Mouse (Mus musculus) G1E-ER4 (cell line): Measurements from ENCODE around the gene Ldlrad1. TPM values are rescaled to one million over a fixed set of nuclear protein-coding genes. Genes with fewer than 3 reads are reported as not detected.
A peak's percentile ranks its signal among the peaks of the same experiment; 100 is the strongest.

Source experiments
- GATA1 ChIP-seq: IDR thresholded peaks from one replicate; pipeline ENCODE4 v1.8.0; 2012; ENCODE audit warnings: low read length, inconsistent platforms
- polyA plus RNA-seq: library from polyadenylated mRNA; stranded (reverse); fragments of >175 nt; gene quantifications from 2 replicates; pipeline ENCODE4 v1.2.3, GENCODE M21; 2012

Ldlrad1 gene
- polyA plus RNA-seq = not detected in 2 replicates

DNA sequence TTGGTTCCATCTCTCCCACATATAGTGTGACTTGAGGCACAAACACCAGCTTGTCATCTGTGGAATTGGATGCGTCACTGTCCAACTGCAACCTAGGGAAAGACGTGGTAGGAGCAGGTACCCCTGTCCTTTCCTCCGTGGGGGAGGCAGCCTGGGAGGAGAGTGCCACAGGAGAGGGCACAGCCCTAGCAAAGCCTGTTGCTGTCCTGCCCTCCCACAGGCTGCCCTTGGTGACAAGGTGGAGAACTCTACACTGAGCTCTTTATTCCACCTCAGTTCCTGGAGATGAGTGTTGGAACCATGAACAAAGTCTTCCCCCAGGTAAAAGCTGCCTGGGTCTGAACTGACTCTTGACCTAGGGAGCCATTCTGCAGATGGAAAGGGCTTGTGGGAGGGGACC lies at the start of gene Ldlrad1:
Ldlrad1 (plus strand) TSS at position 301 of the 400 bp plus-strand sequence.
- no peak for TF ChIP-seq GATA1

DNA sequence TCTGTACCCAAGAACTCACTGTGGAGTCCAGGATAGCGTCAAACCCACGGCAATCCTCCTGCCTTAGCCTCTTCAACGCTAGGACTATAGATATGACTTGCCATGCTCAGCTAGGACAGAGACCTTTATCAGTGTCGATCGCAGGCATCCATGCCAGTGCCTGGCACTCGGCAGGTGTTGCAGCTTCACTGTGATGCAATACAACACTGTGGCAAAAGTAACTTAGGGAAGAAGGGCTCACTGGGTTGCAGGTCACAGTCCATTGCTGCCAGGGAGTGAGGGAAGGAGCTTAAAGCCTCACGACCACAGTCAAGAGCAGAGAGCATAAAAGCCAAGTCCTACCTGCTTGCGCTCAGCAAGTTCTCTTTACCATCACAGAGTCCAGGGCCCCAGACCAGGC lies 48.8 kb upstream of the Ldlrad1 start:
- TF ChIP-seq GATA1 = no peak

DNA sequence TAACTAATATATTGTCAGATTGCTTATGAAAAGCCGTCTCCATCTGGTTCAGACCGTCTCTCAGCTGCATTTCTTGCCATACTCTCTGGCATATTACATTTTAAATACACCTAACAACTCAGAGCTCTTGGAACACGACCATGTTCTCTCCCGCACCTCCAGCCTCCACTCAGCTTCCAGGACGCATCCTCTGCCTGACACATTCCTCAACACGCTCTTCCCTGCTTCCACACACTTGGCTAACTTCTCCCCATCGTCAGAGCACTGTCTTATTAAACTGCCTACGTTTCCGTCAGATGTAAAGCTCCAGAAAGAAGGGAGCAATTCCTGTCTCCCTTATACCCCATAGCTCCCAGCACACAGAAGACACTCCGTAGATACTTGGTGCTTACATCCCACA lies 45.6 kb upstream of the Ldlrad1 start:
- no peak for TF ChIP-seq GATA1

DNA sequence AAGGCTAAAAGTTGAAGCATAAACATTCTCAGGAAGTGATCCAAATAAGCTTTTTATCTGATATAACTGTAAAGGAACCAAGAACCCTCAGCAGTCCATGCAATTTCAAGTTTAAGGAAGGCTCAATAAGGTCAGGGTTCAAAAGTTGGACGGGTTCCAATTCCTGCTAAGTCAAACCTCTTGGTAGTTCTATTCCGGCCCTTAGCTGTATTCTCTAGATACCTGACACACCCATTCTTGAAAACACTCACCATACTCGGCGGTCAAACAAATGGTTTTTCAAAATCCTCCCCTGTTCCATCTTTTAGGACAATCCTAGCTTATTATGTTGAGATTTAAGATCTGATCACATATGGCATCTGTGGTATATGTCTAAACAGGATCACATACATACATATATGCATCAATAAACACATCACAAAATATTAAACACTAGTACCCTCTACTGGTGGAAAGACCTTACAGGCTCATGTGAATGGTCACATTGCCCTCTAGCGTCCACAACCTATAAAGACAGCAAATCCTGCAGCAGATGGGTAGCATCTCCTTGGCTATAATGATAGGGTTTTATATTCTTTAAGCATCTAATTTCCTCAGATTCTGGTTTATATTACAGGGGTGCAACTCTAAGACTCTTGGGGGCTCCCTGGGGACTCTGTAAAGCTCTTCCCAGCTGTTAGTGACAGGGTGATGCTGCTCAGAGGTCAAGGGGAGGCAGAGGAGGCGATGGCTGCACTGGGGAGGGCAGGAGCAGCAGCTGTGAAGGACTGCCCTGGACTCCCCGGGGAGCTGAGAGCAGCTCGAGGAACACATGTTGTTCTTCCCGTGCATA lies 45.0 kb upstream of the Ldlrad1 start:
- no peak for TF ChIP-seq GATA1

DNA sequence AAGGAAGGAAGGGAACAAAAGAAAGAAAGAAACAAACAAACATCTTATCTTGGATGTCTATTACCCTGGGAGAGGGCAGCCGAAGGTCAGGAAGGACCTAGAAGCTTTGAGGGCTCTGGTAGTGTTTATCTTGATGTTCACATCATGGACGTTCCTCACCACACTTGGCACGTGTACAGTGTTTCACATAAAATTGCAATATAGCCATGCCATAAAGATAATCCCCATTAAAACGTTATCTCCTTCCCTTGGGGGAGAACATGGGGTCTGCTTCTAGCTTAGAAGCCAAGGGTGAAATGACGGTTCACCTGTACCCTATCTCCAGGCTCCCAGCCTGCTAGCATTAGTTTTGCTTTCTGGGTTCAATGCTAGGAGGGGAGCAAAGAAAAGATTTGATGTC lies 42.3 kb upstream of the Ldlrad1 start:
- TF ChIP-seq GATA1 = no peak

DNA sequence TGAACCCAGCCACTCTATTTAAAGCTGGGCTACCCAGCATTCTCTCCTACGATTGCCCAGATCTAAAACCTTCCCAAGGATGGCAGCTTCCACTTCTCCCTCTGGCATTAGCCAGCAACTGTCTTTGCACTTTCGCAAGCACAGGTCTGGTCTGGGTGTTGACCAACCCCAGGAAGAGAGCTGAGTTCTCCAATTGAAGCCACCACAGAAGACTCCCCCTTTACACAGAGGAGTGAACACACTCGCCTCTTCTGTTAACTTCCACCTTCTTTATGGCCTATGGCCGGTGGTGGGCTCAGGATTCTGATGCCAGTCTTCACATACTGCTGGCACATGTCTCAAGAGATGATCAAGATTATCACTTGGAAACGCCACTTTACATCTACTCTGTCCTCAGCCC lies 41.2 kb upstream of the Ldlrad1 start:
- no peak for TF ChIP-seq GATA1

DNA sequence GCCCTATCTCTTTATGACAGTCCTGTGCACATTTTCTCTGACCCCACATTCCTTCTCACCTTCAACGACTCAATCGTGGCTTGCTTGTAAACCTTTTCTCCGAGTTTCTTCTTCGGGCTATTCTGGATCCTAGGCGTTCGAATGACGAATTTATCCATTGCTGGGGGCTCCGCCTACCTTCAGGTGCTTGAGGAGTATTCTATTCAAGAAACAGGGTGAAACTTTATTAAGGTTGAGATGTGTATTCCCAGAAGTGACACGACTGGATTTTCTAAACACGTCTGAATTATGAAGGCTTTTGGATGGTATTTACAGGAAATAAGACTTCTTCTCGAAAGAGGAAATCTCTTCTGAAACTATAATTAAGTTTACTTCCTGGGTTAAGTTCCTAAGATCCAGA lies 31.5 kb upstream of the Ldlrad1 start:
- TF ChIP-seq GATA1 = no peak

DNA sequence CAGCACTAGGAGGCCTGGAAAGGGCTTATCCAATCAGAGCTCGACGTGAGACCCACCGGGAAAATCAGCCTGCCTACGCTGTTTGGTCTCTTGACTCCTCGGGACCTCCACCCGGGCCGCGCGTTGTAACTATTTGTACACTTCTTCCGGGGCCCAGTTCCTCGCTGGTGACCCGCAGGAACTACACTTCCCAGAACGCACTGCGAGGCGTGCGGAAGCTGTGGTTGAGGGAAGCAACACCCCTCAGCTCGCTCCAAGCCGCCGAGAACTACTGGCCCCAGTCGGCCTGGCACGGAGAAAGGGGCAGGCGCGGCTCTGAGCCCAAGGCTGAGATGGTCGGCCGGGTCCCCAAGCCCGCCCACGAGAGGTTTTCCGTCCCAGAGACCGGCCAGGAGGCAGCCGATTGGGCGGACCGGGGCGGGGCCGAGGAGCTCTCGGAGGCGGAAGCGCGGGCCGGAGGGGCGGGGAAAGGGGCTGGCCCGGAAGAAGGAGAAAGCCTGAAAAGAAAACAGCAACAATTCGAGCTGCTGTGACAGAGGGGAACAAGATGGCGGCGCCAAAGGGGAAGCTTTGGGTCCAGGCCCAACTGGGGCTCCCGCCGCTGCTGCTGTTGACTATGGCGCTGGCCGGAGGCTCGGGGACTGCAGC lies 30.7 kb upstream of the Ldlrad1 start, which contains the start of gene Tmem59:
Tmem59 (plus strand) TSS at position 218 of the 648 bp plus-strand sequence.
- TF ChIP-seq GATA1 = no peak

DNA sequence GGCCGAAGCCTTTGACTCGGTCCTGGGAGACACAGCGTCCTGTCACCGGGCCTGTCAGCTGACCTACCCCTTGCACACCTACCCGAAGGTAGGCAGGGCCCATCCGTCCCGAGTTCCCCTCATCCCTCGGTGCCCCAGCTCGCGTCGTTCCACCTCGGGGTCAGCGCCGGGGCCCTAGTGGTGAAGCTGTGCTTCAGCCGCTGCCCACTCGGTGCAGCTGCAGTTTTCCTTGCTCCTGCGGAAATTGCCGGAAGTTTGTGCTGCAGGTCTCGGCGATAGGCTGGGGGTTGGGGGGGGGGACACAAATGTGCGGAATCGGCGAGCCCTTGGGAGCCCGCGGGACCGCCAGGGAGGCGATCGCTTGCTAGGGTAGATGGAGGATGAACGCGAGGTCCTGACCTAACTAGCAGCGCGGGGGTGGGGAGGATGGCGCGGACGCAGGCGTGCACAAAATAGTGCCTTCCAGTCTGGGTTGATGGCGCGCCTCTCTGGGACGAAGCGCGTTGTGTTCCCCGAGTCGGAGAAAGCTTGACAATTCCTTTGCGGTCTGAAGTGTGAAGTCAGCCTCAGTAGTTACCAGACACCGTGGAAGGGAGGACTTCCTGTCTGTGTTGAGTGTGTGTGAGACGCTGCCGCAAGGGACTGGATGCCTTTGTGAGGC lies 30.0 kb upstream of the Ldlrad1 start, which contains the start of gene Tceanc2:
Tceanc2 (minus strand) TSS at position 287 of the 661 bp plus-strand sequence.
- TF ChIP-seq GATA1 = no peak

DNA sequence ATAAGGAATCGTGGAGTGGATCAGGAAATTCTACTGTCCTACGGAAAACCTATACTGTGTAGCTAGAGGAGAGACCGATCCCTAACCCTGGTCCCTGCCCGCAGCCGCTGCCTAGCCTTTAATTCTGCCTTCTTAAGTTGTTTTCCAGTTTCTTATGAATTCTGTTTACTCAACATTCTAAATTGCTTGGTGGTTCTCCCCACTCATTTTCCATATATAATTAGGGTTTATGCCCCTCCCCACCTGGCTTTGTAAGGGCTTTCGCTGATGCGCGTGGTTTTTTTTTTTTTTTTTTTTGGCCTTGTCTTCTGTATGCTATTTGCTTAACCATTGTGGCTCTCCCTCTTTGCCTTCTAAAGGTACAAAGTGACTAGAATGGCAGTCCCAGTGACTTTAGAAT lies 29.4 kb upstream of the Ldlrad1 start:
- no peak for TF ChIP-seq GATA1

DNA sequence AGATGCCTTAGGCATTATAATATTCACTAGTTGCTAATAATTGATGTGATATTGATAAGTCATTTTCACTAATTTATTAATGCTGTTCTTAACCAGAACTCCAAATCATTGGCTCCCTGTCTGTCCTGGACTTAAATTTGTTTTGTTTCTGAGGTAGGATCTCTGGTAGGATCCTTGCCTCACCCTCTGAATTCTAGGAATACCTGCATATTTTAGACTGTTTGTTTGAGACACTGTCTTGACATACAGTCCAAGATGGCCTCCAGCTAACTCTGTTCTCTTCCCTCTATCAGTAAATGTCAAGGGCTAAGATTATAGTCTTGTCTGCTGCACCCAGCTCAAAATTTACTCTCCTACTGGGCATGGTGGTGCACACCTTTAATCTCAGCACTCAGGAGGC lies 28.2 kb upstream of the Ldlrad1 start:
- no peak for TF ChIP-seq GATA1

DNA sequence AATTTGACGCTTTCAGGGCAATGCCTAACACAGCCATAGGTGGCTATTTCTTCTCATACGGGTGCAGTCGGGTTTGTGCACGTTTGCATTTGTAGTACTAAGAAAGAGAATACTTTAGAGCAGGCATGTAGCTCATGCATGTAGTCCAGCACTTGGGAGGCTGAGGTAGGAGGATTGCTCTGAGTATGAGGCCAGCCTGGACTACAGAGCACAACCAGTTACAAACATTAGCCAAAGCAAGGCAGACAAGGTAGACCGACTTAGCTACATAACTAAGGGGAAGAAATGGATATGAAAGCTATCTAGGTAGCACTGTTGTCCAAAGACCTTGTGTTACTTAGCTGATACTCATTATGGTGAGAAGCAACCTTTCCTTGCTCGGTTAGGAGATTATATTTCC lies 27.1 kb upstream of the Ldlrad1 start:
- no peak for TF ChIP-seq GATA1

DNA sequence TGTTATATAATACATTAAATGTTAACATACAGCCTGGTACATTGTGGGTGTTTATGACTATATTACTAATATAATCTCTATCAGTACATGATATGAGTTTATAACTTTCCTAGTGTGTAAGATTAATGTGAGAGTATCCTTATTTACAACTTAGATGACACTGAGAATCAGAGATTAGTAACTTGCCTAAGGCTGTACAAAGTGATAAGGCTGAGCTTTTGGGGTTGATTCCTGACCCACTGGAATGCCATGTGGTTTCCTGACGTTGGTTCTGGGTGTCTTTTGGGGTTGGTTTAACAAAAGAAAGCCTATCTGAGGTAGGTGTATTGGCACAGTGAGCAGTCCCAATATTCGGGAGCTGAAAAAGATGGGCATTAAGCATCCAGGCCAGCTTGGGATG lies 26.2 kb upstream of the Ldlrad1 start:
- peak; percentile 24 for TF ChIP-seq GATA1

DNA sequence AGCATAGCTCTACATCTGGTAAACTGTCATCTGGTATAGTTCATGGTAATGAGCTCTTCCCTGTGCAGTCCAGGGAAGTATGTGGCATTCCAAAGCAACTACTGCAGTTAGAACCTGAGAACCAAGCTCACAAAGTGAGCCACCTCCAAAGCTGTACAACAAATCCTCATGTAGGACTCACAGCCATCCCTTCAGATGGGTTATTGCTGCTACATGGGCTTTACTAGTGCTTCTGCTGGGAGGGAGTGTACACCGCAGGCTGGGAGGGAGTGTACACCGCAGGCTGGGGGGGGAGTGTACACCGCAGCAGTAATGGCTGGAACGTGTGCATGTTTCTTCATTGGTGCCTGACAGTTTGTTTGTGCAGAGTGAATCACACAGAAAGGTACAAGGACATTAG lies 25.8 kb upstream of the Ldlrad1 start:
- no peak for TF ChIP-seq GATA1

DNA sequence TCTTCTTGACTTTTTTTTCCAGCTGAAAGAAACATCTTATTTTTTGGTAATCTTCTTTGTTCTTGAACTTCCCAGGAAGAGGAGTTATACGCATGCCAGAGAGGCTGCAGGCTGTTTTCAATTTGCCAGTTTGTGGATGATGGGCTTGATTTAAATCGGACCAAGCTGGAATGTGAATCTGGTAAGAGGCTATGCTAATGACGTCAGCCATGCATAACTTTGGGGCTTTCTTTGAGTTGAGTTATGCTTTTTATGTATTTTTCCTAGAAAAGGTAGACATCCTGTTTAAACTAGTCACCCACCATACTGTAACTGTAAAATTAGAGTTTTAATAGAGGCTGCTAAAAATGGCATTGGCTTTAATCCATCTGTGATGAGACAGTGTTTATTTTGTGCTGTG lies 23.3 kb upstream of the Ldlrad1 start:
- TF ChIP-seq GATA1 = no peak

DNA sequence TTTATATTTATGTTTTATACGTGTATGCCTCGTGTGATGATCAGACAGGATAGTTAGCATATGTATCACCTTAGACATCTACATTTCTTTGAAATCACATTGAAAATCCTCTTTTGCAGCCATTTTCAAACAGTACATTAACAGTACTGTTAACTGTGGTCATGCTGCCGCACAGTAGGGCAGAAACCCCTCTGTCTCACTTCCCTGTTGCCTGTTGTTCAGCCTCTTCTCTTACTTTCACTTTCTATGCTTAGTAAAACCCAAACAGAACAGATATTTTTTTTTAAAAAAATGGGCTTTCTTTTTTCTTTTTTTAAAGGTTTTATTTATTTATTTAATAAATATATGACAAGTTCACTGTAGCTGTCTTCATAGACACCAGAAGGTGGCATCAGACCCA lies 15.1 kb upstream of the Ldlrad1 start:
- no peak for TF ChIP-seq GATA1
